Mouse (Mus musculus): ENCODE data around the gene Wnt3. TPM values are rescaled to one million over a fixed set of nuclear protein-coding genes. Genes with fewer than 3 reads are reported as not detected.

Gene Wnt3
- total RNA-seq (2023), result not detected in 2 replicates

DNA sequence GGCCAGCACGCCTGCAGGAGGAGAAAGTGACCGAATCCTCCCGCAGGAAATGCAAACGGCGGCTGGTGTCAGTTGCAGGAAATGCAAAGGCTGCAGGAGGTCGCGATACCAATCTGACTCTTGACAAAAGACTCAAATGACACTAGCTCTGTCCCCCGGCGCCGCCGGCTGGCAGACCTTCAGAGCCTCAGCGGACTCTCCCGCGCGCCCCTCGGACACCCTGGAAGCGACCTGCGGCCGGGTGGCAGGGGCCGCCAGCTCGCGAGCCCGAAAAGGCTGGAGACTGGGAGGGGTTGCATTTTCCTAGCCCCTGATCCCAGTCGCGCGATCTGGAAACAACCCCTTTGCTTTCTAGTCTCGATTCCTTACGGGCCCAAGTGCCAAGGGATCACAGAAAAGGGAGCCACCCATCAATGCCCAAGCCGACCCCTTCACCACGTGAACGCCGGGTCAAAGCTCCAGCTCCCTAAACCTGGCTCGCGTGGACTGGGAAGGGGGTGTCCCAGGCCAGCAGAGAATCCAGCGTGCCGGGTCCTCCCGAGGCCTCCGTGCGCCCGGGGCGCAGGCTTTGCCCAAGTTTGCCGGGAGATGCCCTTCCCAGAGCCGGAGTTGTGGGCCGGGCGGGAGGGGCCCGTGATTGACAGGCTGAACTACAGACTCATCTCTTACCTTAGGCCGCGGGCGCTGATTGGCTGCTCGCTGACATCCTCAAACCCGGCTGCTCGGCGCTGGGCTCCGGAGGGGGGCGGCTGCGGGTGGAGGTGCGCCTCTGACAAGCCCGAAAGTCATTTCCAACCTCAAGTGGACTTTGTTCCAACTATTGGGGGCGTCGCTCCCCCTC, at the start of gene Wnt3:
TSS of gene Wnt3 (plus strand) at position 764 of the 841 bp plus-strand sequence.

DNA sequence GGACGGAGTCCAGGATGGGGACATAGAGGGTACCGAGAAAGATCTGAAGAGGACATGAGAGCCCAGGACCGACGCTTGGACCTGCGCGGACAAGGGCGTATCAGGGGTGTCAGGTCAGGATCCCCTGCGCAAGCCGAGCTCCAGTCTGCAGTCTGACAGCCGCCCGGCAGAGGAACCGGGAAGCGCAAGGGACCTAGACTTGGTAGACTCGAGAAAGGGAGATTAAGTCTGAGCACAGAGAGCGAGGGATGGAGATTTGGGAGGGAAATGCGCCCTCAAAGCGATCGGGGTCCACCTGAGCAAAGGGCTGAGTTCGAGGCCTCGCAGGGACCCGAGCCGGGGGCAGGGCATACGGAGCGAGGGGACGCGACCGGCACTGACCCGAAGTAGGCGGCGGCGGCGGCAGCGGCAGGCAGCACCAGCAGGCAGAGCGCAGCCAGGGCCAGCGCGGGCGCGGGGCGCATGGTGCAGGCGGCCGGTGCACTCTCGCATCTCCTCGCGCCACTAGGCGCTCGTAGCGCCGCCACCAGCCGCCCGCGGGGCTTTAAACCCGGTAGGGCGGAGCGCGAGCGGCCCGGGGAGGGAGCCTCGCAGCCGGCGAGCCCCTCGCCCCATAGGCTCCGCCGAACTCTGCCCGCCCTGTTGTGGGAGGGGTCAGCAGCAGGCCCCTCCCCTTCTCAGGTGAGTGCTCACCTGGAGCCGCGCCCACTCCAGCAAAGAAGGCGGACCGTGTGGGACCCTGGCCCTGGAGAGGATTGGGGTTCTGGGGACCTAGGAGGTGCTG, 24.5 kb upstream of the Wnt3 start, which contains the start of gene Wnt9b:
TSS of gene Wnt9b (minus strand) at position 516 of the 784 bp plus-strand sequence.

Other genes with a start within 250 kb of the Wnt3 start
- not detected in 2 replicates for gene Gm884, start 153.0 kb upstream of the Wnt3 start, total RNA-seq (2023)
- not detected in 2 replicates for gene Lyzl6, start 135.3 kb upstream of the Wnt3 start, total RNA-seq (2023)
- not detected in 2 replicates for gene Rprml, start 124.6 kb upstream of the Wnt3 start, total RNA-seq (2023)
- 57.1 and 64.0 TPM in 2 replicates for gene Gosr2, start 76.3 kb upstream of the Wnt3 start, total RNA-seq (2023)
- gene Wnt9b, start 24.3 kb upstream of the Wnt3 start, total RNA-seq (2023), result not detected in 2 replicates
- 38.8 and 49.8 TPM in 2 replicates for gene Nsf, start 179.9 kb downstream of the Wnt3 start, total RNA-seq (2023)
- gene Arf2, start 192.6 kb downstream of the Wnt3 start, total RNA-seq (2023), result 24.3 TPM in 2 replicates